Mouse (Mus musculus) liver, postnatal 0 days (tissue): ENCODE results near the gene Ncbp2. TPM values are rescaled to one million over a fixed set of nuclear protein-coding genes. Genes with fewer than 3 reads are reported as not detected.

Experiments
- ATAC-seq: fragments of 200-750 bp; cut with Nextera tagmentation; 2 replicates; pipeline ENCODE4 v1.8.0; 2017; ENCODE audit warnings: mild to moderate bottlenecking, moderate library complexity
- DNase-seq: peaks from one replicate; pipeline ENCODE4 v3.0.0-alpha.2; 2016
- H3K27ac ChIP-seq: fragments of 300-500 bp; sonication (generic); 2 replicates; pipeline ENCODE4 v1.5.1; 2014; ENCODE audit warnings: antibody characterized with exemption, moderate library complexity, mild to moderate bottlenecking, low read depth
- H3K27me3 ChIP-seq: fragments of 300-500 bp; sonication (generic); 2 replicates; pipeline ENCODE4 v1.6.1; 2014; ENCODE audit warnings: low read length, control low read depth, mixed read lengths; ENCODE audit not compliant: insufficient read depth
- H3K36me3 ChIP-seq: fragments of 300-500 bp; sonication (generic); replicated peaks from 2 replicates; pipeline ENCODE4 v1.6.1; 2014; ENCODE audit warnings: mild to moderate bottlenecking, control low read depth, low read length, moderate library complexity, mixed read lengths; ENCODE audit not compliant: insufficient read depth
- H3K4me1 ChIP-seq: fragments of 300-500 bp; sonication (generic); 2 replicates; pipeline ENCODE4 v1.6.1; 2014; ENCODE audit warnings: antibody characterized with exemption, mild to moderate bottlenecking, control low read depth; ENCODE audit not compliant: insufficient read depth
- H3K4me2 ChIP-seq: fragments of 300-500 bp; sonication (generic); 2 replicates; pipeline ENCODE4 v1.6.1; 2014; ENCODE audit warnings: low read depth, mild to moderate bottlenecking, low read length, moderate library complexity, mixed read lengths
- H3K4me3 ChIP-seq: fragments of 300-500 bp; sonication (generic); 2 replicates; pipeline ENCODE4 v1.5.1; 2014; ENCODE audit warnings: low read depth, low read length
- H3K9ac ChIP-seq: fragments of 300-500 bp; sonication (generic); replicated peaks from 2 replicates; pipeline ENCODE4 v1.6.1; 2014; ENCODE audit warnings: mild to moderate bottlenecking, moderate library complexity
- H3K9me3 ChIP-seq: fragments of 300-500 bp; sonication (generic); 2 replicates; pipeline ENCODE4 v1.6.1; 2016; ENCODE audit warnings: mild to moderate bottlenecking, control low read depth, low read length, mixed read lengths
- CTCF ChIP-seq: sonication (generic); IDR thresholded peaks from 2 replicates; pipeline ENCODE4 v1.5.1; 2016; ENCODE audit warnings: antibody characterized with exemption, low read depth
- EP300 ChIP-seq: IDR thresholded peaks from 2 replicates; pipeline ENCODE4 v1.6.1; 2016; ENCODE audit warnings: antibody characterized with exemption, low read depth, mild to moderate bottlenecking
- WGBS: fragments of 180-500 bp; shearing (Covaris S2); extraction: QIAGEN DNeasy Blood & Tissue Kit; methylation state at CpG from one replicate; pipeline ENCODE4 v1.1.7; 2014; ENCODE audit not compliant: insufficient replicate concordance; 5-methylcytosine and 5-hydroxymethylcytosine counted together
- polyA plus RNA-seq: library from polyadenylated mRNA; unstranded; fragments of >200 nt; fragmentation: Nextera tagmentation; extraction: Ambion mirVana; gene quantifications from 2 replicates; pipeline ENCODE4 v1.2.1, GENCODE M21; 2015

Ncbp2 gene
- polyA plus RNA-seq, 1 experiment from 2014 or later: 21.4 TPM

- Histone ChIP-seq H3K27me3 (no peaks in the 10 kb centered on the region), H3K27ac (no peak overlapping the region), H3K4me3 (no peak overlapping the region), H3K9ac (no peak overlapping the region), H3K36me3 (peaks cover 52% of the 10 kb centered on the region), H3K4me1 (no peaks in the 10 kb centered on the region), H3K9me3 (no peaks in the 10 kb centered on the region), H3K4me2 (no peak overlapping the region)
- DNase-seq (no peak), ATAC-seq (no peak)
- 83% methylated on average over 7 of the region's 7 CpGs for WGBS
- TF ChIP-seq EP300 (no peak), CTCF (no peak)
Measured at GRCm38 (mm10) chr16:31963224-31963623, 14.9 kb downstream of the Ncbp2 start.

GRCm38 (mm10) chr16:31975258-31975657 lies 26.9 kb downstream of the Ncbp2 start:
- H3K4me3 ChIP-seq: no peak overlapping the region
- DNase-seq (no peak), ATAC-seq (no peak)
- TF ChIP-seq EP300 (no peak), CTCF (no peak)
- no peak overlapping the region for H3K27ac ChIP-seq
- H3K27me3 ChIP-seq: no peaks in the 10 kb centered on the region
- no peak overlapping the region for H3K4me2 ChIP-seq
- H3K9ac ChIP-seq: no peak overlapping the region
- H3K9me3 ChIP-seq: no peaks in the 10 kb centered on the region
- peaks cover 29% of the 10 kb centered on the region for H3K36me3 ChIP-seq
- 86% methylated on average over 4 of the region's 4 CpGs for WGBS
- no peaks in the 10 kb centered on the region for H3K4me1 ChIP-seq

- H3K4me2 ChIP-seq: no peak overlapping the region
- 87% methylated on average over 3 of the region's 3 CpGs for WGBS
Measured at GRCm38 (mm10) chr16:31979501-31979900, 31.2 kb downstream of the Ncbp2 start.

GRCm38 (mm10) chr16:31980946-31981345 lies 32.6 kb downstream of the Ncbp2 start:
- Histone ChIP-seq H3K27ac (no peak overlapping the region), H3K4me3 (no peak overlapping the region), H3K9ac (no peak overlapping the region), H3K4me1 (no peaks in the 10 kb centered on the region), H3K4me2 (no peak overlapping the region), H3K27me3 (no peaks in the 10 kb centered on the region), H3K9me3 (no peaks in the 10 kb centered on the region), H3K36me3 (peaks cover 24% of the 10 kb centered on the region)
- no peak for DNase-seq
- no peak for ATAC-seq
- 84% methylated on average over 5 of the region's 5 CpGs for WGBS
- TF ChIP-seq EP300 (no peak), CTCF (peak; percentile 19; the same call in 1 of the 2 replicates)

More at GRCm38 (mm10) chr16:31979501-31979900, 31.2 kb downstream of the Ncbp2 start:
- Histone ChIP-seq H3K4me1 (no peaks in the 10 kb centered on the region), H3K36me3 (peaks cover 30% of the 10 kb centered on the region), H3K4me3 (no peak overlapping the region), H3K27me3 (no peaks in the 10 kb centered on the region), H3K9ac (no peak overlapping the region), H3K27ac (no peak overlapping the region), H3K9me3 (no peaks in the 10 kb centered on the region)
- TF ChIP-seq CTCF: no peak
- DNase-seq: no peak
- no peak for ATAC-seq

- H3K4me1 ChIP-seq: 0 out of 2 replicates have a peak, but pooled peaks cover 6% of the 10 kb centered on the region
- no peak overlapping the region for H3K27ac ChIP-seq
- no peak overlapping the region for H3K9ac ChIP-seq
- no peak overlapping the region for H3K4me2 ChIP-seq
- peaks cover 24% of the 10 kb centered on the region for H3K36me3 ChIP-seq
- no peaks in the 10 kb centered on the region for H3K9me3 ChIP-seq
- TF ChIP-seq CTCF (peak; percentile 41), EP300 (no peak)
- H3K27me3 ChIP-seq: no peaks in the 10 kb centered on the region
- DNase-seq (no peak), ATAC-seq (no peak)
- 72% methylated on average over 1 of the region's 1 CpGs for WGBS
- no peak overlapping the region for H3K4me3 ChIP-seq
Measured at GRCm38 (mm10) chr16:31992039-31992438, 43.7 kb downstream of the Ncbp2 start.

- Histone ChIP-seq H3K9ac (no peak overlapping the region), H3K27me3 (no peaks in the 10 kb centered on the region), H3K9me3 (no peaks in the 10 kb centered on the region), H3K4me3 (no peak overlapping the region), H3K27ac (peak overlapping the region; percentile 82), H3K4me1 (0 out of 2 replicates have a peak, but pooled peaks cover 6% of the 10 kb centered on the region), H3K4me2 (no peak overlapping the region), H3K36me3 (peaks cover 22% of the 10 kb centered on the region)
- WGBS: 84% methylated on average over 4 of the region's 4 CpGs
- DNase-seq (no peak), ATAC-seq (peak; percentile 67)
- TF ChIP-seq CTCF (no peak), EP300 (no peak)
Measured at GRCm38 (mm10) chr16:31993195-31993594, 44.9 kb downstream of the Ncbp2 start.

GRCm38 (mm10) chr16:31993946-31994345 lies 45.6 kb downstream of the Ncbp2 start:
- no peak for TF ChIP-seq EP300
- no peak for TF ChIP-seq CTCF
- Histone ChIP-seq H3K27ac (no peak overlapping the region), H3K4me3 (no peak overlapping the region), H3K9ac (no peak overlapping the region), H3K27me3 (no peaks in the 10 kb centered on the region), H3K36me3 (peaks cover 16% of the 10 kb centered on the region), H3K4me2 (no peak overlapping the region), H3K4me1 (0 out of 2 replicates have a peak, but pooled peaks cover 6% of the 10 kb centered on the region), H3K9me3 (no peaks in the 10 kb centered on the region)
- ATAC-seq: no peak
- no peak for DNase-seq
